Mouse (Mus musculus): Measurements from ENCODE around the gene Cdcp2.

Cdcp2 gene

GRCm38 (mm10) chr4:107096841-107097373, at the start of gene Cdcp2:
Gene Cdcp2, plus strand, starts transcription at chr4:107096891.
- DNase-seq (ENCODE audit: low read depth, low spot score): no peak

GRCm38 (mm10) chr4:107047806-107048205, 48.9 kb upstream of the Cdcp2 start:
- DNase-seq (ENCODE audit: low read depth, low spot score): no peak

- no peak for DNase-seq (ENCODE audit: low read depth, low spot score)
These were observed 48.0 kb upstream of the Cdcp2 start for GRCm38 (mm10) chr4:107048568-107049162.

- DNase-seq (ENCODE audit: low read depth, low spot score): no peak
These were observed 44.8 kb upstream of the Cdcp2 start for GRCm38 (mm10) chr4:107051889-107052288.

GRCm38 (mm10) chr4:107052962-107053553, 43.6 kb upstream of the Cdcp2 start:
- DNase-seq (ENCODE audit: low read depth, low spot score): no peak

GRCm38 (mm10) chr4:107056088-107056487, 40.6 kb upstream of the Cdcp2 start:
- DNase-seq (ENCODE audit: low read depth, low spot score): no peak

GRCm38 (mm10) chr4:107058346-107058745, 38.3 kb upstream of the Cdcp2 start:
- DNase-seq (ENCODE audit: low read depth, low spot score): no peak

- no peak for DNase-seq (ENCODE audit: low read depth, low spot score)
These were observed 37.9 kb upstream of the Cdcp2 start for GRCm38 (mm10) chr4:107058781-107059180.

- no peak for DNase-seq (ENCODE audit: low read depth, low spot score)
These were observed 35.1 kb upstream of the Cdcp2 start for GRCm38 (mm10) chr4:107061560-107061959.

GRCm38 (mm10) chr4:107063214-107063613, 33.5 kb upstream of the Cdcp2 start:
- DNase-seq (ENCODE audit: low read depth, low spot score): no peak

- DNase-seq (ENCODE audit: low read depth, low spot score): no peak
These were observed 32.1 kb upstream of the Cdcp2 start for GRCm38 (mm10) chr4:107064394-107065098.

GRCm38 (mm10) chr4:107066252-107067124, 30.2 kb upstream of the Cdcp2 start, which contains the start of the genes Mrpl37 and Cyb5rl:
Gene Mrpl37, minus strand, starts transcription at chr4:107066868.
Gene Cyb5rl, plus strand, starts transcription at chr4:107066988.
- peak; percentile 94 for DNase-seq (ENCODE audit: low read depth, low spot score)

GRCm38 (mm10) chr4:107067151-107067840, 29.4 kb upstream of the Cdcp2 start:
- no peak for DNase-seq (ENCODE audit: low read depth, low spot score)

- DNase-seq (ENCODE audit: low read depth, low spot score): no peak
These were observed 24.3 kb upstream of the Cdcp2 start for GRCm38 (mm10) chr4:107072343-107072742.

GRCm38 (mm10) chr4:107075456-107075855, 21.2 kb upstream of the Cdcp2 start:
- DNase-seq (ENCODE audit: low read depth, low spot score): peak; percentile 71

- DNase-seq (ENCODE audit: low read depth, low spot score): no peak
These were observed 17.8 kb upstream of the Cdcp2 start for GRCm38 (mm10) chr4:107078894-107079293.

GRCm38 (mm10) chr4:107079716-107080115, 17.0 kb upstream of the Cdcp2 start:
- DNase-seq (ENCODE audit: low read depth, low spot score): no peak

GRCm38 (mm10) chr4:107082185-107082584, 14.5 kb upstream of the Cdcp2 start:
- no peak for DNase-seq (ENCODE audit: low read depth, low spot score)

GRCm38 (mm10) chr4:107083126-107083525, 13.6 kb upstream of the Cdcp2 start:
- DNase-seq (ENCODE audit: low read depth, low spot score): no peak

- DNase-seq (ENCODE audit: low read depth, low spot score): no peak
These were observed 12.3 kb upstream of the Cdcp2 start for GRCm38 (mm10) chr4:107084343-107084742.

- DNase-seq (ENCODE audit: low read depth, low spot score): peak; percentile 33
These were observed 11.8 kb upstream of the Cdcp2 start for GRCm38 (mm10) chr4:107084858-107085257.
